Mouse (Mus musculus) testis, adult 2 months (tissue): ENCODE results near the gene Gm49673. TPM values are rescaled to one million over a fixed set of nuclear protein-coding genes. Genes with fewer than 3 reads are reported as not detected.
"Not testable (repeated sequence)": the region's sequence is repeated elsewhere in the genome, so short reads cannot be mapped to it uniquely, and the experiment has no call there.

Source experiments
- H3K27ac ChIP-seq: fragments of 200-500 bp; 2 replicates; pipeline ENCODE4 v1.5.1; 2012; ENCODE audit warnings: low read depth, low read length; ENCODE audit not compliant: control insufficient read depth, insufficient read depth
- H3K27me3 ChIP-seq: fragments of 200-500 bp; 2 replicates; pipeline ENCODE4 v1.6.1; 2012; ENCODE audit warnings: mild to moderate bottlenecking, low read length, moderate library complexity; ENCODE audit not compliant: control insufficient read depth, insufficient read depth
- H3K36me3 ChIP-seq: fragments of 200-500 bp; 2 replicates; pipeline ENCODE4 v1.6.1; 2012; ENCODE audit warnings: mild to moderate bottlenecking, low read length; ENCODE audit not compliant: control insufficient read depth, insufficient read depth
- H3K4me1 ChIP-seq: fragments of 200-500 bp; 2 replicates; pipeline ENCODE4 v1.6.1; 2012; ENCODE audit warnings: low read length; ENCODE audit not compliant: control insufficient read depth, insufficient read depth
- H3K4me3 ChIP-seq: fragments of 200-500 bp; 2 replicates; pipeline ENCODE4 v1.5.1; 2012; ENCODE audit warnings: low read depth, mild to moderate bottlenecking, low read length, moderate library complexity, mixed read lengths; ENCODE audit not compliant: control insufficient read depth
- polyA plus RNA-seq: library from polyadenylated mRNA; depleted of rRNA; stranded (reverse); fragments of >200 nt; gene quantifications from 2 replicates; pipeline ENCODE4 v1.2.3, GENCODE M21; 2012

The Gm49673 gene
- polyA plus RNA-seq, 1 experiment, result 0.11 TPM

DNA sequence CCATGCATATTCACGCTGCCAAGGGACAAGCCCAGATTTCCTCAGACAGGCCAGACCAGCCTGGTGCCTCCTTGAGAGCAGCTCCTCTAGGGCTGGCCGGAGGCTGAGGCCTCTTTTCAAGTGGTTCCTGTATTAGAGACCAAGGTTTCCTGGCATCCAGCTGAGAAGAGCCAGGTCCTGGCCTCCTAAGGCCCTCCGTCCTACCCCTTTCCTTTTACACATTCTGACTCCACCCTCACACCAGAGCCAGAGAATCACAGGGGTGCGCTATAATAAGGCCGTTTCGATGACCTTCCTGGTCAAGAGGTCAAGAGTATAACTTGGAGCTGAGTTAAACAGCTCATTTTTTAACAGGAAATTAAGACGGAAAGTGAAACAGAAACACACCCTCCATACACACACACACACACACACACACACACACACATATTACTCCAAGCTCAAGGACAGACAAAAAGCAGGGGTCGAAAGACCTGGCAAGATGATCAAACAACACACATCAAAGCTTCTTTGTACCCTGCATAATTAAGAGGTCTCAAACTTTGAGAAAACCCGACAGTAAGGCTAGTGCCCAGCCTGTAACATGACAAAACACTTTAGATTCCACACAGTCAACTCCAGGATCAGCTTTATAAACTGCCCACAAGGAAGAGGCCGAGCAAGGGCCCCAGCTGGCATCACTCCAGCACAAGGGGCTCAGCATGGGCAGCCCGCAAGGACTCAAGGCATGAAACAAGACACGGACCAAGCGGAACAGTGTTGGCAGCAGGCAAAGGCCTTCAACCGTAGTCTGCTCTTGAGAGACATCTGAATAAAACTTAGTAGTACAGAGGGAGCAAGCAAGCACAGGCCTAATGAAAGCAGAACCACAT lies 3.5 kb downstream of the Gm49673 start:
- not testable (repeated sequence) for H3K36me3 ChIP-seq, H3K4me1 ChIP-seq, H3K4me3 ChIP-seq, H3K27ac ChIP-seq, H3K27me3 ChIP-seq

DNA sequence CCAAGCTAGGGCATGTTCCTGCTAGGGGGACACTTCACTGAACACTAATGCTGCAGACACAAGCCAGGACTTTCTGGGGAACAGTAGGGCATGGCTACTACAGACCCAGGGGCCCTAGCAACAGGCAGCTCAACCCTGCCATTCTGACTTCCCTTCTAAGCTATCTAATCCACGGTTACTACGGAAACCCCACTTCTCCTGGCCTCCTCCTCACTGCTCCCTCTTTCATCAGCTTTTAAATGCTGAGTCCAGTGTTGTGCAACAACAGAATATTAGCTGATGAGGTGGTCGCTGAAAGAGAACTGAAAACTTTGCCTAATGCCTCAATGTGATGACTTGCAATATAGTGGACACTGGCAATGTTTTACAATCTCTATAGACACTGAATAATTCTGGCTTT lies 7.4 kb downstream of the Gm49673 start:
- H3K4me1 ChIP-seq, H3K27me3 ChIP-seq, H3K4me3 ChIP-seq: not testable (repeated sequence)

DNA sequence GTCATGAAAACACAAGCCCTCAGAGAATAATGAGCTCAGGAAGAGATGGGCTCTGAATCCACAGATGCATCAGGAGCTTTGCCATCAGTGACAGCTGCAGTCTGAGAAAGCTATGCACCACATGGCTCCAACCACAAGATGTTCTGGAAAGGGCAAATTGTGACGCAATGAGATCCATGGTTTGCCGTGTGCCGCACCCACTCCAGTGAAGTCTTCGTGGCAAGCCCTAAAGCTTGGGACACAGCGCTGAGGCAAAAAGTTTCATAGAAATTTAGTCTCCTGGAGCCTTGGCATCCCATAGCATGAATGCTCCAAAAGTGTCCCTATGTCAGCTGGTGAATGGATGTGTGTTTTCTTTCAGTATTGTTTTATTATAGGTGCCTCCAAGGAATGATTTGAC lies 9.5 kb downstream of the Gm49673 start:
- not testable (repeated sequence) for H3K4me1 ChIP-seq, H3K4me3 ChIP-seq, H3K27ac ChIP-seq, H3K36me3 ChIP-seq, H3K27me3 ChIP-seq

More for the DNA sequence above, 7.4 kb downstream of the Gm49673 start:
- H3K27ac ChIP-seq, H3K36me3 ChIP-seq: not testable (repeated sequence)

DNA sequence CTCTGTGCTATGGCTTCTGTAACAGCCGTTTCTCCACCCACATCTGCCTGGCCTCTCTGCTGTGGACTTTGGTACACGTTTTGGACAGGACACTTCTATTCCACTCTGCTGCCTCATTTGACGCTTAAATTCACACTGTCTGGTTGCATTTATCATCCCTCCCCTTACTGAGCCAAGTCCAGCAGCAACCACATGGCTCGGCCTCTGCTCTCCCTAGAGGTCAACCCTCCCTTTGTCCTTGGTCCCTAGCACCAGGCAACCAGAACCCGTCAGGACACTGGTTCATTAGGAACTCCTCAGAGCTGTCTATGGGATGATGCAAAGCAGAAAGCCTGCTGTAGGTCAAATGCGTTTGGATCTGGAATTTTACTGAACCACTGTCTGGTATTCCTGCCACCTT lies 16.7 kb downstream of the Gm49673 start:
- not testable (repeated sequence) for H3K4me3 ChIP-seq, H3K4me1 ChIP-seq, H3K27ac ChIP-seq, H3K36me3 ChIP-seq, H3K27me3 ChIP-seq

DNA sequence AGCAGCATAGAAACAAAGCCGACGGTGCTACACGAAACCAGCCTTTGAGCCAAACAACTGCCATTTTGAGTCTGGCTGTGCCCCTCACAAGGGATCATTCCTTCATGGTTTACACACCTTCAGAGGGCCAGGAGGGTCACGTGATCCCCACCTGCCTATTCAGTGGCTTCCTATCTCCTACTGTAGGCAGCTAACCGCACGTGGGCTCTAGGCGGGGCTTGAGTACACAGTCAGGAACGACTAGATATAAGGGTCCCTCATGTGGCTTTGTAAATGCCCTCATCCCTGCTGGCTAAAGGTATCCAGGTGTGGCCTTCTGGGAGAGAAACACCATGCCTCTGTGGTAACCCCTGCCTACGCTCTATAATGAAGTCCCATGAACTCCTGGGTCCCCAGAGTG lies 18.0 kb downstream of the Gm49673 start:
- not testable (repeated sequence) for H3K27ac ChIP-seq, H3K27me3 ChIP-seq, H3K4me3 ChIP-seq, H3K4me1 ChIP-seq, H3K36me3 ChIP-seq

DNA sequence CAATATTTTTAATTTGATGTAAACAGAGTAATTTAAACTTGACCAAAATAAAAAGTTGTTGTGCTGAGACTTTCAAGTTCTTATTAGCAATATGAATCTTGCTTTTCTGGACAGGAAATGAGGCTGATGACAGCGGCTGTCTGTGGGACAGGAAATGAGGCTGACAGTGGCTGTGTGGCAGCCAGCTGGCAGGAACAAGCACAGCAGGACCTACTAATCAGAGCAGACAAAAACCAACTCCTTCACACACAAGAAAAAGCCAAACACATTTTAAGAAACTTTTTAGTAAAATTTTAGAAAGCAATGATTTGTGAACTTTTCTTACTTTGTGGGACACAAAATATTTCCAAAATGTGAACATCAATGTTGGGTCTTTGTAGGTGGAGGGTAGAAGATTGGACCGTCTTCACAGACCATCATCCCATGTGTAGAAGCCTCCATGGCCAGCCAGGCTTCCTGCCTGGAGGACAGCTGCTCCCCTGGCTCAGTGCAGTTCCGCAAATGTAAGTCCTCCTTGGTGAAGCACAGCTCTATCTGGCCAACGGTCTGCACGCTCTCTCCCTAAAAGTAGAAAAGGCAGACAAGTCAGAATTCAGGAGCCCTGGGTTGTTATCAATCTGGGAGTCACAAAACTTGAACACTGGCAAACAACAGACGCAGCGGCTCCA lies 19.1 kb downstream of the Gm49673 start:
- H3K4me3 ChIP-seq, H3K4me1 ChIP-seq, H3K36me3 ChIP-seq, H3K27ac ChIP-seq, H3K27me3 ChIP-seq: not testable (repeated sequence)

DNA sequence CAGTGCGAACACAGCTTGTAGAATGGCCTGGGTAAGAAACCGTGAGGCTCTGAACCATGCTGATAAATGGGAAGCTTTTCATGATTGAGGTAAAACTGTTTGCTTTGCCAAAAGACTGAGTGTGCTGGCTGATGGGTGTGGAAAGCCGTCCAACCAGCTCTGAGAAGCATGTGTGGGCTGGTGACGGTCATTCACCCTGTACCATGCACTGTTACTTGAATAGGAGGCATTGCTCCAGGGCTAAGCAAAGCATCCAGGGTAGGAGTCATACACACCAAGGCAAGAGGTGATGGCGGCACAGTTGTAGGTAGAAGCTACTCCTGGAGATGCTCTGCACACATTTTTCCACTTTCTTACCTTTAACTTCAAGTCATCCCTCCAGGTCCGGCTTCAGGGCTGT lies 23.0 kb downstream of the Gm49673 start:
- not testable (repeated sequence) for H3K27ac ChIP-seq, H3K4me3 ChIP-seq, H3K27me3 ChIP-seq, H3K36me3 ChIP-seq, H3K4me1 ChIP-seq

DNA sequence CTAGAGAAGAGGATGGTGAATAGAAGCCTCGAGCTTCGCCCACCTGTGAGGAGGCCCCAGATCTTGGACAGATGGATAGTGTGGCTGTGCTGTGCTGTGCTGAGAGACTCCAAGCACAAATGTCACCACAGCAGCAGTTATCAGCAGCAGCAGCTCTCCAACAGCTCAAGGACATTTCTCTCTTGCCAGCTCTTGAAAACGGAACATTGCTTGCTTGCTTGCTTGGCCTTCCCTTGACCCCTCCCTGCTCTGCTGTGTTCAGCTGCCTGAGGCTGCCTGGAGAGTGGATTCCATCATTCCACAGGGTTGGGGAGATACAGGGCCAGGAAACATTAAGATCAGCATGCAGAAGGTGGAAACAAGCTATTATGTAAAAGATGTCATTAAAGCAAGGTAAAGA lies 24.6 kb downstream of the Gm49673 start:
- H3K4me3 ChIP-seq, H3K27me3 ChIP-seq, H3K27ac ChIP-seq, H3K4me1 ChIP-seq, H3K36me3 ChIP-seq: not testable (repeated sequence)

DNA sequence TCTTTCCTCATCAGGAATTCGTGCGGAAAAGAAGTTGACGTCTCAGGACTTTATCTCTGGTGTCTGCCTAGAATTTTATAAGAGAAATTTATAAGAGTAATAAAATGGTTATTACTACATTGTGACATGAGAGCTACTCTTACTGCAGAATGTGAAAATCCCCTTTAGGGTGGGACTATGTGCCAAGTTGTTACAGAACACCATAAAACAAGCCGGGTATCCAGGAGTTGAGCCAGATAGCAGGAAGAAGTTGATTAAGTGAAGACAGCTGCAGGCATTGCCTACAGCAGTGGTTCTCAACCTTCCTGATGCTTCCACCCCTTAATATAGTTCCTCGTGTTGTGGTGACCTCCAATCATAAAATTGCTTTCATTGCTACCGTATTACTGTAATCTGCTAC lies 30.7 kb downstream of the Gm49673 start:
- not testable (repeated sequence) for H3K27me3 ChIP-seq, H3K4me3 ChIP-seq, H3K4me1 ChIP-seq, H3K27ac ChIP-seq, H3K36me3 ChIP-seq

DNA sequence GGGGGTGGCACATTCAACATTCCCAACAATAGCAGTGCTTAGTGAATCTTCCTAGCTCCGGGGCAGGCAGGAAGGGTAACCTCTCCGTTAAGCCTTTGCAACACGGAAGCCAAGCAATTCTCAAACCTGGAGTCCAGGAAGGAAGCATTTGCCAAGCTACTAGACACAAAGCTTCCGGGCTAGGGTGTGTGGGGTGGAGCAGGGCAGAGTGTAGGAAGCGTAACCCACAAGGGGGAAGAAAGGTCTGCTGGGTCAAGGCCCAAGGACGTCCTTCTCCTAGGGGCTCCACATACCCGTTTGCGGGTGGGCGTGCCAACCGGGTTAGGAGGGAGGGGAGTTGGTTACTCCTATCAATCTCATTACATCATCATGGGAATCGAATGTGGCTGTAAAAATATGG lies 31.2 kb downstream of the Gm49673 start:
- H3K27ac ChIP-seq, H3K4me1 ChIP-seq, H3K36me3 ChIP-seq, H3K27me3 ChIP-seq, H3K4me3 ChIP-seq: not testable (repeated sequence)

DNA sequence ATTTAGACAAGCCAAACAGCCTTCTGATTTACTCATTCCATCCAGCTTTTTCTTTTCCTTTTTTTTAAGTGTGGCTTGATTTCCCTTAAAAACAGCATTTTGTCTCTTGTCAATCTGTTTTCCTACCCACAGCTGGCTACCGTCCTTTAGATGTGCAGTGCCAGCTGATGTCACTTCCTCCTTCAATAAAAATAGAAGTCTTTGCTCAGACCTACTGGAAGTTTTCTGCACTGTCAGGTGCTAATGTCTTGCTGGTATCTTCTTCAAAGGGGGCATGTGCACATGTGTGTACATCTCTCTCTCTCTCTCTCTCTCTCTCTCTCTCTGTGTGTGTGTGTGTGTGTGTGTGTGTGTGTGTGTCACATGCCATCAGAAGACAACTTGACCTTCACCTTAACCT lies 35.4 kb downstream of the Gm49673 start:
- not testable (repeated sequence) for H3K27ac ChIP-seq, H3K36me3 ChIP-seq, H3K27me3 ChIP-seq, H3K4me3 ChIP-seq, H3K4me1 ChIP-seq

DNA sequence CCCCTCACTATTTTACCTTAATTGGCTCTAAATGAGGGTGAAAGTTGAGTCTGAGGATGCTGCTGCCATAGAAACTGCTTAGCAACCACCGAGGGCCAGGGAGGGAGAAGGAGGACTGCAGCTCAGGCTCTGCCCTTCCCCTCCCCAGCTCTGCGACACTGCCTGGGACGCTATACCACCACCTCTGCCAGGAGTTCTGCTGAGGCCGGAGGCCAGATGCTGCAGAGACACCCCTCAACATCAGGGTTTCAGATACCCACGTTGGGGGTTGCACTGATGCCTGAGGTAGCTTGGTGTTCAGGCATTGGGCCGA lies 46.3 kb downstream of the Gm49673 start:
- not testable (repeated sequence) for H3K27me3 ChIP-seq, H3K27ac ChIP-seq, H3K4me1 ChIP-seq, H3K4me3 ChIP-seq, H3K36me3 ChIP-seq
